Mouse (Mus musculus) G1E-ER4 (cell line): ENCODE data around the gene Map1b. TPM values are rescaled to one million over a fixed set of nuclear protein-coding genes. Genes with fewer than 3 reads are reported as not detected.

Source experiments
- GATA1 ChIP-seq: IDR thresholded peaks from one replicate; pipeline ENCODE4 v1.8.0; 2012; ENCODE audit warnings: low read length, inconsistent platforms
- polyA plus RNA-seq: library from polyadenylated mRNA; stranded (reverse); fragments of >175 nt; gene quantifications from 2 replicates; pipeline ENCODE4 v1.2.3, GENCODE M21; 2012

Map1b gene
- polyA plus RNA-seq, 1 experiment = not detected

DNA sequence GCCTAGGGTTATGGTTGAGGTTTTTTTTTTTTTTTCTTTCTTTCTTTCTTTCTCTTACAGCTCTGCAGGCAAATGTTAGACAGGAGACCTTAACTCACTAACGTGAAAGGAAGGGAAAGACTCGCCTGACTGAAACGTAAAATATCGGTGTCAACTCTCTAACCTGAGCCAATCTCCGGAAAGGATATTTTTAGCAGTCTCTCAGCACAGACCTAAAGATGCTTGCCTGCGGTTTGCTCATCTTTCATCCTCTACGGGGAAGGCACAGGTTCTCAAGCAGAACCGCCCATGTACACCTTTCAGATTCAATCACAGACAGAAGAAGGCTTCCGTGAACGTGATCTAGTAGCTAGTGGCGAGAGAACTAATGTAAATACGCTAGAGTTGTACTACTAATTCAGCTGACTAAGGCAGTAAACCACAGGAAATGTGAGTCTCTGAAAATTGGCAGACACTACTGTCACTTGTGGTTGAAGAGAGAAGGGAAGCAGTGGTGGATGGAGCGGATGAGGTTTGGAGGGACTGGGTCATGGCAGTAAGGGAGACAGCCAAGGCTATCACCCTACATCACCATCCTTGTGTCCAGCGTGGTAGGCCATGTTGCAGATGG, 12.9 kb downstream of the Map1b start:
- TF ChIP-seq GATA1 = no peak

DNA sequence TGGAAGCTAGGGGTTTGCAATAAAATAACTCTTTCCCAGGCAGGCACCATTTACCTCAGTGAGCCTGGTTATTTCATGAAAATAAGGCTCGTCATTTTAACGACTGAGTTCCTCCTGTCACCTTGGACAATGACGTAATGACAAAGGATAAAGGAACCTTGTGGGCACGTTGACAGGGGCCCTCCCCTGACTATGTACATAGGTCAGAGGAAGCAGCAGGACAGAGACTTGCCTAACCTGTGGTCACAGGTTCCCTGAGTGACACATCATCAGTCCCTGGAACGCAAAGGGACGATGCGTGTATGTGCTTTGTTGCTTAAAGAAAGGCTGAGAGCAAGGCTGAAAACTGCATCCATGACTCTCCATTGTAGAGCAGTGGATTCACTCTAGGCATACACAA, 13.4 kb downstream of the Map1b start:
- TF ChIP-seq GATA1 = no peak

DNA sequence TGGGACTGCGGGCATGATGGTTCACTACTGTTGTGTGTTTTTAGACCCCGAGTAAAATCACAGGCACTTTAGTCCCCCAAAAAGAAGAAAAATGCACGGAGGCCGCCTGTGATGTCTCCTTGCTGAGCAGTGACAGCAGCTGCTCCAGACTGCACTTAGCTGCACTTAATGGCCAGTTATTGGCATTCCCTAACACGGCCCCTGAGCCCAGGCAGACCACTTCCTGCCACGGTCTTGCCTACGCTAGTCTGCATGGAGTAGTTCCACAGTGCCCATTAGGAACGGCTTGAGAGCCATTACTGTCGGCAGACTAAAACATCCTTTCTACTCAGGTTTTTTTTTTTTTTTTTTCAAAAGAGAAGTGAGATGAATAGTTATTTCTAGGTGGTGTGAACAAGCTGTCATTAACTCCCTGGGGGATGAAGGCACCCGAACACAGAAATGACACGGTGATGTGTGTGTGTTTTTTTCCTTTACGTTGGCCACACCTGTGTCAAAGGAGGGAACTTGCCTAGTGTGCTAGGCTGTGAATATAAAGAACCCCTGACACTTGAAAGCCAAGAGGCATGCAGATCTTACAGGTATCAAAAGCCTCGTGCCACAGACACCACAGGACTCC, 14.1 kb downstream of the Map1b start:
- no peak for TF ChIP-seq GATA1

DNA sequence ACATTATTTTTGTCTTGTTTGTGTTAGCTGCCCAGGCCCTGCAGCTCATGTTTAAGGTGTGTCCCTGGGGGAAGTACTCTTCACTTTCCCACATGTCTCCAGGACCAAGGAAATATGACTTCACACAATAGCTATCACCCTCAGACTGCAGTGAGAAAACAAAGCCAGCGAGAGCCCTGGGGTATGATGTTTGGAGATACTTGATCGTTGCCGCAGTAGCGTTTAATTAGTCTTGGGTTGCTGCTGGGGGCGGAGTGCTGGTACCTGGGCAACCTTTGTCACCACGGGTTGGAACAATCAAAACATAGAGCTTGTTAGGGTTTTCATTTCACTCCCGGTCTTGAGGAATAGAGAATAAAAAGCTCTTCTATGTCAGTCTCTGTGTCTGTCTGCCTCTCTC, 14.9 kb downstream of the Map1b start:
- no peak for TF ChIP-seq GATA1

DNA sequence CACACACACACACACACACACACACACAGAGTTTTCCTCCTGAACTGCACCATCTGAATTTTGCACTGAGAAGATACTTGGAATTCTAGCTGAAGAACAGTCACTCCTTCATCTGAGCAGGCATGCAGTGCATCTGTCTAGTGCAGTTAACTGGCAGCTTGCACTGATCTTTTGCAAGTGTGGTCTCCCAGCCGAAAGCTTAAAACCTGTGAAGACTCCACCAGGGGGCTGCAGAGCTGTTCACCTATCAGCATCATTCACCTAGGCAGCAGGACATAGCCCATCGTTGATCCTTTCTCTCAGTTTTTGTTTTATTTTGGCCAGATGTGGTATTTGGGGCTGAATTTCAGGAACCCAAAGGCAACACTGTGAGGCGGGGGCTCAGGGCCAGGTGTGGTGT, 15.7 kb downstream of the Map1b start:
- TF ChIP-seq GATA1 = no peak

DNA sequence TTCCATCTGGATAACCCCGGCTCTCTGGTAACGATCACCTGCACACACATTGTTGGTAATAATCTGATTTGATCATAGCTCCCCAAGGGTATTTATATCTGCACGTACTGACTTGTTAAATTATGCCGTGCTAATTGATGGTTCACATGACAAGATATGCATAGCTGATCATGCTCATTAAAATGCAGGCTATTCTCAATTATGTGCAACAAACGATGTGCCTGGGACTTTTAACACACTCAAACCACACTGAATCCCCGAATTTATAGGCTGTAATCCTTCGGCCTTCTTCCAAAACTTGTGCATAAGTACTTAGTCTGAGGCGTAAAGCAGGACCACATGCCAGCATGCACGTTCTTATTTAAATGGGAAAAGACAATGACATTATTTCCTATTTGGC, 16.6 kb downstream of the Map1b start:
- no peak for TF ChIP-seq GATA1

DNA sequence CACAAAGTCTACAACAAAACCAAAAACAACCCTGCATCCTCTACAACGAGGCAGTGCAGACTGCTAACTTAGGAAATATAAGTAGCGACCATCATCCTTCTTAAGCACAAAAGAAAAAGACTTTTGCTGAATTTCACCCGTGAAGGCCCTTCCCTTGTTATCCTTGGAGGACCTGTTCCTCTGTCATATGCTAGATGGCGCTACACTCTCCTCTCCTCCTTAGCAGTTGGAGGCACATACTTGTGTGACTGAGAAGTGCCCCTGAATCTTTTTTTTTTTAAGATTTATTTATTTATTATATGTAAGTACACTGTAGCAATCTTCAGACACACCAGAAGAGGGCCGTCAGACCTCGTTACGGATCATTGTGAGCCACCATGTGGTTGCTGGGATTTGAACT, 20.2 kb downstream of the Map1b start:
- no peak for TF ChIP-seq GATA1

DNA sequence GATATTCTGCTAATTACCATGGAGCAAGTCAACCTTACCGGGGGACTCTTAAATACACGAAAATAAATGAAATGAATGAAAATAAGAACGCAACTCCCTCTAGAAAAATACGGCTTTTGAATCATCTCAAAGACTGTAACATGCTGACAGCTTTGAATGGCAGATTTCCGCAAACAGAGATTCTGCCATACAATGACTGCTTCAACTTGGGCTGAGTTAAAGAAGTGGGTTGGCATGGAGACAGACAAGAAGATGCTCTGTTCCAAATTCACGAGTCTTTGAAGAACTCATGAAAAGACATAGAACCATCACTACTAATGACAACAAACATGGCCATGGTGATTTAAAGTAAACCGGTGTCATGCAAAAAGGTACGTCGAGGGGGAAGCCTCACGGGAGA, 21.9 kb downstream of the Map1b start:
- TF ChIP-seq GATA1 = no peak

DNA sequence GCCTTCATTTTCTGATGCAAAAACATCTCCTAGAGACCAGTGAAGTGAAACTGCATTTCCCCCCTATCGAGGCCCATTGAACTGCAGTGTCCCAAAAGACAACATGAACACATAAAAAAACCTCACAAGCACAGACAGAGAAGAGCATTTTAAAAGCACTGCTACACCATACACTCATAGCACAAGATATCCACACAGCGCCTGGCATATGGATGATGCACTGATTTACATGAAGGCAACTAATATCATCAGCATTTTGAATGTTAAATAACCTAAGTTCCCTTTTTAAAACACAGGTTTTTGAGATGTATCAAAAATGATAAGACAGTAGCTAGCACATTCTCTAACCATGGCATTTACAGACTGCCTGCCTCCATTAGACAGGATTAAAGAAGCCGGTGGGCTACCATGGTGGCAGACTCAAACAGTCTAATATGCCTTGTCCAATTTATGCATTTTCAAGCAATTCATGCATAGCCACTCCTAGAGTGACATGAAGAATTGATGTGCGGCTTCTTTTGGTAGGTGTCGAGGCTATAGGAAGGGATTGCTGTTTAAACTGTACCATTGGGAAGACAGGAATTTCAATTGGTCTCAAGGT, 22.9 kb downstream of the Map1b start:
- TF ChIP-seq GATA1 = no peak

DNA sequence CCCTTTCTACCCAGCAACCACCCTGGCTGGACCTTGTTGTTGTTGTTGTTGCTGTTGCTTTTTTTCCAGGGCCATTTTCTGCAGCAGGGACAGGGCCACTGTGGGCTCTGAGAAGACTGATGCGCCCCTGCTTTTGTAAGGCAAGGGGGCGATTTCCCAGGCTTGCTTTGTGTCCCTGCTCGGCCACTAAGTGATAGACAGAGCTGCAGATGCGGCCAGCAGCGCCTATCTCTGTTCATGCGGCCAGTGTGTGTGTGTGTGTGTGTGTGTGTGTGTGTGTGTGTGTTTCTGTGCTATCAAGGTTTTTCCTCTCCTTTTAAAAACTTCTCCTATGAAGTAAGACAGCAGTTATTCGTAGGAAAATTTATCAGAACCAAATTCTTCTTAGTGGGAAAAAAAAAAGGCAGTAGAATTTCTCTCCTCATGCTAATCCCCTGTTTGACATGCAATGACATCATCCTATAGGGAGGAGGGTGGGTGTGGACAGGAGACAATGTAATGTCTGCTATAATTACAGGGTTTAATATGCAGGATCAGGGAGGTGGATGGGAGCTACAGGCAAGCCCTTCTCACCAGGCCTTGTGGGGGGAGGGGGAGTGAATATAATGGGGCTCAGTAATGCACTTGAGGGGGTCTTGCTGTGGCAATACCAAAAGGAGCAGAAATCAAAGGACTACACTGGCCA, 23.6 kb downstream of the Map1b start:
- TF ChIP-seq GATA1 = no peak

DNA sequence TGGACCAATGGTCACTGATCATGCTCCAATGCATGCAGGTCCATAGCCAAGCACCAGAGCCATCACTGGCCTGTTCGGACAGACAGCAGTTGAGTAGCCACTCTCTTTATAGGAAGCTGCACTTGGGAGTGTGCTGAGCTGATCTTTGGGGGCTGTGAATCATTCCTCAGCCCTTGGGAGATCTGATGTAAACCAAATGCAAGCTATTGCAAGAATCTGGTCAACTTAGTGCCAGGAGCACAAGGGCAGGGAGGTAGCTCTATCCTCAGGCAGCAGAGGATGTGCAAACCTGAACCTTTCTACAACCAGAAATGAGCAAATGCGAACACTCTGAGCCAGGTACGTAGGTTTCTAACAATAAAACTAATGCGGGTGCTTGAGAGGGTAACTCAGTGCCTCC, 26.3 kb downstream of the Map1b start:
- no peak for TF ChIP-seq GATA1

DNA sequence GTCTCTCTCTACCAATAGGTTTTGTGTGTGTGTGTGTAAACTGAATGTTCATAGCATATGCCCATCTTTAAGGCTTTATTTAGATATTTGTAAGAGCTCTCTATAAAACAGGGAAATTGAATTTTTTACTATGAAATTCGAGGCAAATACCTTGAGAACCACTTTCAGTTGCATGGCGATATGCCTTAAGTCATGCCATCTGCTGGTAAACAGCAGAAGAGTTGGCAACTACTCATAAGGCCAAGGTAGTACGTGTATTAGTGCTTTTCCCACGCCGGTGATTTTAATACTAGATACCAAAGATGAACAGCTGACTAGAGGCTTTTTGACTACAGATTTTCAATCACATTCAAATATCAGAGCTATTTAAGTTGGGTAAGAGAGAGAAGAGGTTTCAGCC, 27.2 kb downstream of the Map1b start:
- no peak for TF ChIP-seq GATA1

DNA sequence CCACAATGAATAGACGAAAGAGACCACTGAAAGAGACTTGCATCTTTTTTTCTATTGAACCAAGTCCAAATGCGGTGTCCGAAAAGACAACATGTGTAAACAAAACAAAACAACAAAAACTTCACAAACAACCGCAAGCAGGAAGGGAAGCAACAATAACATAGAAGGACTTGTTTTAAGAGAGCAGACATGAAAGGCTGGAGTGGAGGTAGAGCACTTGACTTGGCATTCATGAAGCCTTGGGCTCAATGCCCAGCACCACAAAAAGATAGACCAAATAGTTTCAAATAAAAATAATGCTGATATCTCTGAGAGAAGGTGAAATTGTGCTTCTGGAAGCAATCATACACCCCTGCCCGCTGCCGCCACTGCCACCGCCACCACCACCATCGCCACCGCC, 30.5 kb downstream of the Map1b start:
- no peak for TF ChIP-seq GATA1

DNA sequence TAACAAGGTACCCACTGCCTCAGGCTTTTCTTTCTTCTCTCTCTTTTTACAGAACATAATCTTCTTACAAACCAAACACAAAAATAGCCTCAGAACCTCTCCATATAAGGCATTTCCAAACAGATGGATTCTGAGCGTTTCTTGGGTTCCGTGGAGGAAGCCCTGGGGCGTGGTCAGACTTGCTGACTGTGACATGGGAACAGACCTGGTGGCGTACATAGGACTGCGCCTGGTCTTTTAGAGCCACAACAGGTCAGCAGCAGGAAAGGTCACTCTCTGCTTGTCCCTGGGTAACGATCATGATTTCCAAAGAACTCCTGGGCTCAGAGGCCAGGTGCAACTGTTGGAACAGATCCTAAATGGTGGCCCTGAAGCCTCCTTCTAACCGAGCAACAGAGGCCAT, 31.0 kb downstream of the Map1b start:
- no peak for TF ChIP-seq GATA1

DNA sequence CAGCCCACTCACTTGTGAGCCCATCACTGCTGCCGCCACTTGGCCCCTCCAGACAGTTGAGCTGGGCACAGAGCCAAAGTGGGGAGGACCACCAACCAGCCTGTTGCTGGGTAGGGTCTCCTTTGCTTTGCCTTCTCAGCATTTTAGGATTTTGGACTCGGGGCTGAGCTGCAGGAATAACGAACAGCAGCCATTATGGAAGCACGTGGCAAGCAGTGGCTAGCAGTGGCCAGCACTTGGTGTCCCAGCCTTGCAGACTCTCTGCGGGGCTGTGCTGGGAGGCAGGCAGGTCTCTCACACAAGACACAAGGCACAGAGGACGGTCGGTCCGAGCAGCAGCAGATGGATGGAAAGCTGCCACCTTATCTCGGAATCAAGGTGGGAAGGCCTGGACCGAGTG, 31.4 kb downstream of the Map1b start:
- TF ChIP-seq GATA1 = no peak

DNA sequence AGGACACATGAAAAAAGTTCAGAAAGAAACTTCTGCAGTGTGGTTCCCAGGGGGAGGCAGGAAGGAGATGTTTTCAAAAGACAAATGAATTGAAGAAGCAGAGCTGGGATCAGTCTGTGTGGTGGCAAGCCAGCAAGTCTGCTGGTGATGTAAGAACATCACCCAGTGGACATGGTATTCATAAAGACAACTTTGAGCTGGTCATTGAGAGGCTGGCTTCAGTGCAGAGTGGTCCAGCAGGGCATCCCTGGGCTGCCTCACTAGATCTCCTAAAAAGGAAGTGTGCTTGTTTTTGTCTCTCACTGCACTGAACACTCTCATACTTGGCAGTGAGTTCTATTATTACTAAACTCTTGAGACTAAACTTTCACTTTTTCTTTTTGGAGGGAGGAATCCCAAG, 32.9 kb downstream of the Map1b start:
- no peak for TF ChIP-seq GATA1

DNA sequence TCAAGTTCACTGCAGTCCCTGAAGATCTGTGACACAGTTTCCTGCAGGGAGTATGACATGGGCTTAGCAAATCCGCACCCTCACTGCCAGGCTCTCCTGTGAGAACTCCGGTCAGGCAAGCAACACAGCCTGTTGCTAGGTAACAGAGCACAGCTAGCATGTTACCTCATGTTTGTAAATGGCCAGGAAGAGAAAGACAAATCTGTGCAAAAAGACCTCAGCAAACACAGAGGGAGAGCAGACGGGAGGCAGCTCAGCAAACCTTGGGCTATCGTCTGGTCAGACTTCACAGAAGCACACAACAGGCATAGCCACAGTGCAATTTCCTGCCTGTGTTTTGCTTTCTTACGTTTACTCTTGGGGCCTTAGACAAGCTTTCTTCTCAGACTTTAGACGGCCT, 40.9 kb downstream of the Map1b start:
- no peak for TF ChIP-seq GATA1

DNA sequence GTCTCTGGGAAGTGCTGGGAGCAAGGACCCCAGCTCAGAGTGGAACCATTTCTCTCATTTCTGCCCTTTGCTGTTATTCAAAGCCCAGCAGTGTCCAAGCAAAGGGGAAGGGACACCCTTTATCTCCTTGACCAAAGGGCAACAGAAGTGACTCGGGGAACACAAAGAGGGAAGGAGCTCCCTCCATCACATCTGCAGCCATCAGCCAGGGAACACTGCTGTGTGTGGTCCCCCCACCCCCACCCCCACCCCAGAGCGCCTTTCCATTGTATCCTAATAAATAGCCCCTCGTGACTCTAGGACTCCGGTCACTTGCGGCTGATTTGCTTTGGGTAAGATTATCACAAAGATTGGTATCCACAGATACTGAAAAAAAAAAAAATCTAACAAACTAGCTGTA, 41.3 kb downstream of the Map1b start:
- no peak for TF ChIP-seq GATA1
